Mouse (Mus musculus) heart, adult 2 months (tissue): ENCODE results near the gene Gm17542. TPM values are rescaled to one million over a fixed set of nuclear protein-coding genes. Genes with fewer than 3 reads are reported as not detected.

Source experiments
- DNase-seq, 2 experiments: peaks; one replicate each; pipeline ENCODE4 v3.0.0; 2021
- H3K27ac ChIP-seq: fragments of 200-600 bp; 2 replicates; pipeline ENCODE4 v1.8.1; 2022
- H3K27me3 ChIP-seq: fragments of 200-500 bp; 2 replicates; pipeline ENCODE4 v1.6.1; 2012; ENCODE audit warnings: mild to moderate bottlenecking, low read length, inconsistent platforms, mixed read lengths; ENCODE audit not compliant: control insufficient read depth, insufficient read depth
- H3K36me3 ChIP-seq: fragments of 200-500 bp; 2 replicates; pipeline ENCODE4 v1.6.1; 2012; ENCODE audit warnings: low read length, inconsistent platforms; ENCODE audit not compliant: control insufficient read depth, insufficient read depth
- H3K4me1 ChIP-seq: fragments of 200-500 bp; 2 replicates; pipeline ENCODE4 v1.6.1; 2011; ENCODE audit warnings: low read length; ENCODE audit not compliant: control insufficient read depth, insufficient read depth
- H3K4me3 ChIP-seq: fragments of 200-600 bp; 2 replicates; pipeline ENCODE4 v1.8.1; 2022
- H3K79me2 ChIP-seq: fragments of 200-500 bp; replicated peaks from 2 replicates; pipeline ENCODE4 v1.6.1; 2012; ENCODE audit warnings: mild to moderate bottlenecking, inconsistent platforms, low read length, moderate library complexity, mixed read lengths; ENCODE audit not compliant: control insufficient read depth, insufficient read depth
- H3K9ac ChIP-seq: fragments of 200-500 bp; 2 replicates; pipeline ENCODE4 v1.6.1; 2012; ENCODE audit warnings: low read depth, mild to moderate bottlenecking, control low read depth, inconsistent platforms, low read length, mixed read lengths
- CTCF ChIP-seq: fragments of 200-600 bp; IDR thresholded peaks from 2 replicates; pipeline ENCODE4 v1.8.1; 2022; ENCODE audit warnings: antibody characterized with exemption, mild to moderate bottlenecking, moderate library complexity
- EP300 ChIP-seq: fragments of 200-500 bp; IDR thresholded peaks from 2 replicates; pipeline ENCODE4 v1.6.1; 2011; ENCODE audit warnings: low read depth, low read length, control low read depth; ENCODE audit not compliant: insufficient read depth
- POLR2A ChIP-seq: fragments of 200-500 bp; IDR thresholded peaks from 2 replicates; pipeline ENCODE4 v1.6.1; 2011; ENCODE audit warnings: mild to moderate bottlenecking, low read depth, low read length, control low read depth; ENCODE audit not compliant: insufficient read depth
- WGBS: fragments of 180-500 bp; shearing (Covaris S2); methylation state at CpG from one replicate; pipeline ENCODE4 v1.1.7; 2018; 5-methylcytosine and 5-hydroxymethylcytosine counted together
- intact Hi-C: fragments of 180-260 bp; cut with DNase I; formaldehyde crosslinking; loops from one replicate; pipeline ENCODE4 v1.15.1; 2025
- polyA plus RNA-seq: library from polyadenylated mRNA; depleted of rRNA; stranded (reverse); fragments of >200 nt; gene quantifications from 2 replicates; pipeline ENCODE4 v1.2.3, GENCODE M21; 2012; rRNA removed
- total RNA-seq, 2 experiments: library from RNA; stranded (reverse); gene quantifications; 2 replicates each; pipeline ENCODE4 v1.2.3; 2021

Gene Gm17542
- total and polyA plus RNA-seq, 3 experiments: not detected

- H3K36me3 ChIP-seq: no peaks in the 10 kb centered on the region
- no peaks in the 10 kb centered on the region for H3K4me1 ChIP-seq
- WGBS: 34% methylated on average over 15 of the region's 15 CpGs
- H3K79me2 ChIP-seq: no peaks in the 10 kb centered on the region
- no peak overlapping the region for H3K9ac ChIP-seq
- DNase-seq: peak; percentile 60 to 76
- no peak overlapping the region for H3K4me3 ChIP-seq
- no peaks in the 10 kb centered on the region for H3K27me3 ChIP-seq
- intact Hi-C loops: no loop called here
- H3K27ac ChIP-seq: no peak overlapping the region
- no peak for TF ChIP-seq POLR2A
- TF ChIP-seq CTCF: peak; percentile 85
Observed at GRCm38 (mm10) chr10:58673278-58674061, 44.5 kb downstream of the Gm17542 start.

GRCm38 (mm10) chr10:58672557-58673277 lies 45.3 kb downstream of the Gm17542 start:
- WGBS: 76% methylated on average over 10 of the region's 10 CpGs
- Histone ChIP-seq H3K36me3 (no peaks in the 10 kb centered on the region), H3K27me3 (no peaks in the 10 kb centered on the region), H3K4me1 (no peaks in the 10 kb centered on the region), H3K27ac (no peak overlapping the region), H3K4me3 (no peak overlapping the region), H3K79me2 (no peaks in the 10 kb centered on the region), H3K9ac (no peak overlapping the region)
- no peak for DNase-seq
- intact Hi-C loops: no loop called here
- no peak for TF ChIP-seq EP300
- TF ChIP-seq POLR2A: no peak
- no peak for TF ChIP-seq CTCF

- Histone ChIP-seq H3K36me3 (no peaks in the 10 kb centered on the region), H3K4me1 (no peaks in the 10 kb centered on the region), H3K4me3 (no peak overlapping the region), H3K79me2 (no peaks in the 10 kb centered on the region), H3K9ac (no peak overlapping the region), H3K27ac (no peak overlapping the region), H3K27me3 (no peaks in the 10 kb centered on the region)
- DNase-seq: peak; percentile 39 to 74
- intact Hi-C loops: no loop called here
- TF ChIP-seq CTCF: no peak
- TF ChIP-seq POLR2A: no peak
- TF ChIP-seq EP300: no peak
- 60% methylated on average over 5 of the region's 5 CpGs for WGBS
Observed at GRCm38 (mm10) chr10:58663868-58664267, 54.1 kb downstream of the Gm17542 start.

Other genes with a start within 250 kb of the Gm17542 start
- under 1 TPM; 0.43 to 0.70 TPM for gene Ccdc138, start 220.3 kb downstream of the Gm17542 start, total RNA-seq
- gene Ccdc138, start 220.3 kb downstream of the Gm17542 start, polyA plus RNA-seq: 0.21 and 0.23 TPM in 2 replicates
- under 1 TPM; 0.39 to 0.47 TPM for gene Edar, start 42.6 kb downstream of the Gm17542 start, total RNA-seq
- 0.31 and 0.38 TPM in 2 replicates for gene Edar, start 42.6 kb downstream of the Gm17542 start, polyA plus RNA-seq
- gene Sh3rf3, start 95.1 kb upstream of the Gm17542 start, total RNA-seq: 1 to 10 TPM in 1 of 2 experiments, under 1 TPM in 1; 0.97 to 1.6 TPM
- 0.73 and 0.80 TPM in 2 replicates for gene Sh3rf3, start 95.1 kb upstream of the Gm17542 start, polyA plus RNA-seq